Comparison of ENCODE assay signal across 8 mouse cellular contexts in the genomic region with DNA sequence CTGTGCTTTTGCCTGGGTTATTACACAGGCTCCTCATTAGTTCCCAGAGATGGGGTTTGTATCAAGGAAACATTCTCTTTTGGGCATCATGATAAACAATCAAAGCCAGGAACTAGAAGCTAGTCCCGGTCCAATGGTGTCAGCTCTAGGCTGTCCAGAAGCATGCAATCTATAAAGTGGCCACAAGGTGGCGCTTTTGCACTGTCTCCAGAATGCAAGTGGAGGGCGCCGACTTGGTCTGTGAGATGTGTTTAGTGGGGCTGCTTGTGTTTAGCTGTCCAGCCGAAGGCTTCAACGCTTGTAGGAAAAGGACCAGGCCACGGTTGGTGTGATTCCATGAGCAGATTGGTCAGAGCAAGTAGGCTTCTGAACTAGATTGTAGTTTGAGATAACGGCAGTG. TPM values are rescaled to one million over a fixed set of nuclear protein-coding genes. Genes with fewer than 3 reads are reported as not detected.
DNase-seq lines count a peak whose midpoint lies in the region; ATAC-seq and TF ChIP-seq lines count a peak whose summit lies in the region.

No protein-coding gene starts in this region.

- no peak overlapping the region for H3K27ac ChIP-seq in kidney, adult 2 months (ENCODE audit: insufficient read depth, low read depth, low read length)
- H3K27ac ChIP-seq in limb, embryonic 10.5 days = peak overlapping the region; percentile 32; the same call in 1 of the 2 replicates

- ATAC-seq in CD4-positive, CD25-positive, alpha-beta regulatory T cell, adult 4 months = no peak
- ATAC-seq in monocyte, adult 5-6 weeks (replicated peaks; ENCODE audit: insufficient number of reproducible peaks, low FRiP score, low TSS enrichment, poor library complexity, severe bottlenecking) = peak; percentile 62; the same call in 1 of the 2 replicates

- no peak for TF ChIP-seq POLR2A in kidney, adult 2 months (IDR thresholded peaks at IDR 0.05; ENCODE audit: low read depth, low read length)

- no peaks in the 10 kb centered on the region for H3K27me3 ChIP-seq in kidney, adult 2 months (replicated peaks; ENCODE audit: control insufficient read depth, insufficient read depth, low read length)
- no peaks in the 10 kb centered on the region for H3K27me3 ChIP-seq in limb, embryonic 10.5 days (ENCODE audit: low read depth, poor library complexity, severe bottlenecking)
- no peaks in the 10 kb centered on the region for H3K27me3 ChIP-seq in splenic B cell, adult 2 months (ENCODE audit: control insufficient read depth, insufficient read depth, low read length, poor library complexity, severe bottlenecking)

- intact Hi-C loops in gastrocnemius, postnatal 14 days (cut with DNase I; ENCODE audit: low total_unique reads) = loop anchor here (2.0 kb wide), 1 partner anchor 143 kb away; no protein-coding TSS in a partner anchor

- WGBS in kidney, adult 2 months = 14% methylated on average over 8 of the region's 8 CpGs
- WGBS in limb, embryonic 10.5 days = 20% methylated on average over 8 of the region's 8 CpGs

- H3K36me3 ChIP-seq in kidney, adult 2 months (ENCODE audit: control insufficient read depth, insufficient read depth, low read length) = no peaks in the 10 kb centered on the region
- H3K36me3 ChIP-seq in limb, embryonic 10.5 days = no peaks in the 10 kb centered on the region
- no peaks in the 10 kb centered on the region for H3K36me3 ChIP-seq in splenic B cell, adult 2 months (ENCODE audit: control insufficient read depth, insufficient read depth, low read length, poor library complexity, severe bottlenecking)

- H3K9me3 ChIP-seq in limb, embryonic 10.5 days (replicated peaks) = no peaks in the 10 kb centered on the region

- TF ChIP-seq CTCF in kidney, adult 2 months (conservative IDR thresholded peaks at IDR 0.05; ENCODE audit: insufficient read depth, insufficient read length, low read depth, low read length) = peak; percentile 86

- H3K4me1 ChIP-seq in kidney, adult 2 months (ENCODE audit: control insufficient read depth, insufficient read depth, low read length) = no peaks in the 10 kb centered on the region
- H3K4me1 ChIP-seq in limb, embryonic 10.5 days = no peaks in the 10 kb centered on the region

- no peak overlapping the region for H3K4me3 ChIP-seq in kidney, adult 2 months (ENCODE audit: insufficient read depth, low read depth, low read length)
- H3K4me3 ChIP-seq in limb, embryonic 10.5 days = no peak overlapping the region

- peak; percentile 68 for DNase-seq in CD4-positive, CD25-positive, alpha-beta regulatory T cell, adult 2 months (ENCODE audit: low read depth, low spot score)
- peak; percentile 89 for DNase-seq in embryo, embryonic 10 days (ENCODE audit: low spot score)
- peak; percentile 77 for DNase-seq in gastrocnemius, postnatal 14 days
- peak; percentile 78 for DNase-seq in kidney, adult 2 months
- peak; percentile 95 for DNase-seq in limb, embryonic 10.5 days (ENCODE audit: low spot score)
- DNase-seq in splenic B cell, adult 2 months (ENCODE audit: low read depth, low spot score) = peak; percentile 60

RNA-seq across cellular contexts. Expression of gene Cxcl14, which starts 16.9 kb away (rescaled TPM):
- not detected for polyA plus RNA-seq in CD4-positive, CD25-positive, alpha-beta regulatory T cell, adult 4 months (2017; shearing (Covaris generic))
- total RNA-seq in gastrocnemius, postnatal 14 days (2021) = 10 to 100 TPM; 23.3 to 28.6 TPM
- 50.5 and 57.2 TPM in 2 replicates for polyA plus RNA-seq in kidney, adult 2 months (2012; rRNA removed)
- polyA plus RNA-seq in limb, embryonic 10.5 days (2016; fragmentation: Nextera tagmentation; extraction: Ambion mirVana) = 29.8 and 112 TPM in 2 replicates
- not detected in 3 replicates for total RNA-seq in monocyte, adult 5-6 weeks (2017)

RNA-seq across cellular contexts. Expression of gene Neurog1, which starts 27.5 kb away (rescaled TPM):
- not detected for polyA plus RNA-seq in CD4-positive, CD25-positive, alpha-beta regulatory T cell, adult 4 months (2017; shearing (Covaris generic))
- not detected for total RNA-seq in gastrocnemius, postnatal 14 days (2021)
- not detected in 2 replicates for polyA plus RNA-seq in kidney, adult 2 months (2012; rRNA removed)
- 0.11 TPM in 1 of 2 replicates, not detected in the other for polyA plus RNA-seq in limb, embryonic 10.5 days (2016; fragmentation: Nextera tagmentation; extraction: Ambion mirVana)
- total RNA-seq in monocyte, adult 5-6 weeks (2017) = not detected in 3 replicates

Comparison
In these comparisons a context has a peak if more than half of its experiments do, and no peak if none do; other contexts are left out.
1. RNA of gene Cxcl14, which starts 16.9 kb away (polyA plus RNA-seq): 29.8 to 112 TPM in limb, embryonic 10.5 days and 50.5 to 57.2 TPM in kidney, adult 2 months; not detected in CD4-positive, CD25-positive, alpha-beta regulatory T cell, adult 4 months; every median in the first group is over 10 times any median in the second.
2. Peak in every context shown above with its lines, with median percentiles within 50 percentile points of each other: DNase-seq.